In genomic region chr3:116698786-116699185, GRCm38 (mm10) we compare ENCODE assay signal across 17 mouse cellular contexts. TPM values are rescaled to one million over a fixed set of nuclear protein-coding genes. Genes with fewer than 3 reads are reported as not detected.
DNase-seq lines count a peak whose midpoint lies in the region; ATAC-seq and TF ChIP-seq lines count a peak whose summit lies in the region.
"Had no signal": no experiment of that assay in that cellular context is flagged by ENCODE, and none has a peak within 500 bp of the region (broad histone marks: within the 10 kb centered on the region; RNA-seq: fewer than 3 reads in every experiment).

No protein-coding gene starts in this region.

- no peak; the same call in 1 of the 2 replicates for ATAC-seq in lung, embryonic 14.5 days (ENCODE audit: insufficient read depth)
- peak; percentile 33; the same call in 1 of the 2 replicates for ATAC-seq in megakaryocyte progenitor cell, adult 5-6 weeks (replicated peaks; ENCODE audit: poor library complexity)

- peak; percentile 11 to 44 for DNase-seq in cerebellum, postnatal 10 days
- DNase-seq in cerebellum, adult 9-11 months = no peak
- peak; percentile 21 for DNase-seq in heart, postnatal 4 days
- no peak for DNase-seq in heart, embryonic 10.5 days (ENCODE audit: low spot score)
- DNase-seq in lung, embryonic 14.5 days = peak; percentile 72
- no peak for DNase-seq in lung, adult 18-20 months
- DNase-seq in neural tube, embryonic 10.5 days (ENCODE audit: extremely low spot score, low spot score) = no peak
- DNase-seq: cerebellum, adult 18-20 months; embryo, embryonic 11 days; kidney, postnatal 4 days; thymus, adult 2 months had no signal

- no peaks in the 10 kb centered on the region for H3K4me1 ChIP-seq in heart, embryonic 10.5 days
- H3K4me1 ChIP-seq in lung, embryonic 14.5 days (ENCODE audit: insufficient read depth) = no peaks in the 10 kb centered on the region
- H3K4me1 ChIP-seq: midbrain, embryonic 12.5 days had no signal

- no peak overlapping the region for H3K9ac ChIP-seq in lung, embryonic 14.5 days
- H3K9ac ChIP-seq: heart, embryonic 15.5 days; liver, embryonic 14.5 days; midbrain, embryonic 12.5 days had no signal

- no peak overlapping the region for H3K4me3 ChIP-seq in heart, embryonic 10.5 days
- no peak overlapping the region for H3K4me3 ChIP-seq in lung, embryonic 14.5 days (ENCODE audit: low read depth, low read length)
- H3K4me3 ChIP-seq: heart, embryonic 15.5 days; midbrain, embryonic 12.5 days had no signal

- WGBS in heart, embryonic 10.5 days = 64% methylated on average over 2 of the region's 2 CpGs
- WGBS in lung, embryonic 14.5 days = 51% methylated on average over 2 of the region's 2 CpGs

- H3K27me3 ChIP-seq in heart, embryonic 10.5 days (ENCODE audit: insufficient read depth, poor library complexity, severe bottlenecking) = no peaks in the 10 kb centered on the region
- H3K27me3 ChIP-seq in lung, embryonic 14.5 days (ENCODE audit: insufficient read depth, low read length) = no peaks in the 10 kb centered on the region
- H3K27me3 ChIP-seq: heart, embryonic 15.5 days; midbrain, embryonic 12.5 days had no signal

- 0 out of 2 replicates have a peak, but pooled peaks cover under 1% of the 10 kb centered on the region for H3K36me3 ChIP-seq in heart, embryonic 10.5 days
- 0 out of 2 replicates have a peak, but pooled peaks cover 2% of the 10 kb centered on the region for H3K36me3 ChIP-seq in lung, embryonic 14.5 days (ENCODE audit: insufficient read depth)
- H3K36me3 ChIP-seq: midbrain, embryonic 12.5 days had no signal

- H3K27ac ChIP-seq in heart, embryonic 10.5 days = no peak overlapping the region
- H3K27ac ChIP-seq in lung, embryonic 14.5 days (ENCODE audit: low read depth) = no peak overlapping the region
- H3K27ac ChIP-seq: heart, embryonic 15.5 days; liver, embryonic 14.5 days; midbrain, embryonic 12.5 days had no signal

- TF ChIP-seq CTCF in lung, embryonic 14.5 days (IDR thresholded peaks at IDR 0.05; ENCODE audit: low read depth) = no peak

- no peak overlapping the region for H3K4me2 ChIP-seq in lung, embryonic 14.5 days
- H3K4me2 ChIP-seq: heart, embryonic 15.5 days; midbrain, embryonic 12.5 days had no signal

- no peaks in the 10 kb centered on the region for H3K9me3 ChIP-seq in heart, embryonic 10.5 days
- H3K9me3 ChIP-seq in lung, embryonic 14.5 days (ENCODE audit: low read depth, low read length) = no peaks in the 10 kb centered on the region
- H3K9me3 ChIP-seq: heart, embryonic 15.5 days; midbrain, embryonic 12.5 days had no signal

RNA-seq across cellular contexts. Expression of gene Slc35a3, which starts 13.8 kb away (rescaled TPM):
- 10 to 100 TPM; 23.7 to 25.8 TPM for total RNA-seq in heart, postnatal 4 days (2021)
- 12.0 and 14.2 TPM in 2 replicates for polyA plus RNA-seq in heart, embryonic 10.5 days (2016; fragmentation: Nextera tagmentation; extraction: Ambion mirVana)
- 13.1 and 16.1 TPM in 2 replicates for polyA plus RNA-seq in lung, embryonic 14.5 days (2014; fragmentation: Nextera tagmentation; extraction: Ambion mirVana)
- 42.5 and 45.9 TPM in 2 replicates for total RNA-seq in megakaryocyte progenitor cell, adult 5-6 weeks (2015)
- 51.3 and 60.6 TPM in 2 replicates for total RNA-seq in megakaryocyte progenitor cell, adult 5-6 weeks (2017)

RNA-seq across cellular contexts. Expression of gene Gm43191, which starts 17.7 kb away (rescaled TPM):
- 1 to 10 TPM in 1 of 2 experiments, not detected in 1; 1.8 TPM for total RNA-seq in heart, postnatal 4 days (2021)
- polyA plus RNA-seq in heart, embryonic 10.5 days (2016; fragmentation: Nextera tagmentation; extraction: Ambion mirVana) = 0.59 TPM in 1 of 2 replicates, not detected in the other
- polyA plus RNA-seq in lung, embryonic 14.5 days (2014; fragmentation: Nextera tagmentation; extraction: Ambion mirVana) = not detected in 2 replicates
- total RNA-seq in megakaryocyte progenitor cell, adult 5-6 weeks (2015) = not detected in 2 replicates
- not detected in 2 replicates for total RNA-seq in megakaryocyte progenitor cell, adult 5-6 weeks (2017)
- polyA plus RNA-seq: heart, embryonic 15.5 days; liver, embryonic 14.5 days; midbrain, embryonic 12.5 days; neural tube, embryonic 11.5 days; spleen, adult 2 months; thymus, adult 2 months had no signal

RNA-seq across cellular contexts. Expression of gene Mfsd14a, which starts 36.3 kb away (rescaled TPM):
- total RNA-seq in heart, postnatal 4 days (2021) = 10 to 100 TPM; 33.5 to 33.6 TPM
- 72.3 and 73.9 TPM in 2 replicates for polyA plus RNA-seq in heart, embryonic 10.5 days (2016; fragmentation: Nextera tagmentation; extraction: Ambion mirVana)
- 89.8 and 94.6 TPM in 2 replicates for polyA plus RNA-seq in lung, embryonic 14.5 days (2014; fragmentation: Nextera tagmentation; extraction: Ambion mirVana)
- total RNA-seq in megakaryocyte progenitor cell, adult 5-6 weeks (2015) = 77.9 and 81.7 TPM in 2 replicates
- 66.0 and 72.9 TPM in 2 replicates for total RNA-seq in megakaryocyte progenitor cell, adult 5-6 weeks (2017)

Comparison
In these comparisons a context has a peak if more than half of its experiments do, and no peak if none do; other contexts are left out.
1. DNase-seq: peak in cerebellum, postnatal 10 days (2 of 2), heart, postnatal 4 days (single experiment) and lung, embryonic 14.5 days (single experiment); none in cerebellum, adult 9-11 months (single experiment), heart, embryonic 10.5 days (single experiment), lung, adult 18-20 months (0 of 2) and neural tube, embryonic 10.5 days (single experiment).